Mouse (Mus musculus) forebrain, postnatal 0 days (tissue): ENCODE data around the gene Btbd9. TPM values are rescaled to one million over a fixed set of nuclear protein-coding genes. Genes with fewer than 3 reads are reported as not detected.
A peak's percentile ranks its signal among the peaks of the same experiment; 100 is the strongest.

ENCODE experiments used
- ATAC-seq: fragments of 200-750 bp; cut with Nextera tagmentation; 2 replicates; pipeline ENCODE4 v1.8.0; 2017; ENCODE audit warnings: mild to moderate bottlenecking, moderate library complexity
- DNase-seq: peaks from one replicate; pipeline ENCODE4 v3.0.0-alpha.2; 2015
- H3K27ac ChIP-seq: fragments of 300-500 bp; sonication (generic); 2 replicates; pipeline ENCODE4 v1.5.1; 2014; ENCODE audit warnings: low read depth, mild to moderate bottlenecking, antibody characterized with exemption, low read length, moderate library complexity, mixed read lengths
- H3K27me3 ChIP-seq: fragments of 300-500 bp; sonication (generic); 2 replicates; pipeline ENCODE4 v1.6.1; 2014; ENCODE audit warnings: mild to moderate bottlenecking, low read length, mixed read lengths; ENCODE audit not compliant: insufficient read depth
- H3K36me3 ChIP-seq: fragments of 300-500 bp; sonication (generic); 2 replicates; pipeline ENCODE4 v1.6.1; 2014; ENCODE audit warnings: mild to moderate bottlenecking, moderate library complexity; ENCODE audit not compliant: insufficient read depth
- H3K4me1 ChIP-seq: fragments of 300-500 bp; sonication (generic); 2 replicates; pipeline ENCODE4 v1.6.1; 2014; ENCODE audit warnings: antibody characterized with exemption; ENCODE audit not compliant: insufficient read depth
- H3K4me2 ChIP-seq: fragments of 300-500 bp; sonication (generic); 2 replicates; pipeline ENCODE4 v1.6.1; 2014; ENCODE audit warnings: low read depth, mild to moderate bottlenecking, moderate library complexity
- H3K4me3 ChIP-seq: fragments of 300-500 bp; sonication (generic); 2 replicates; pipeline ENCODE4 v1.5.1; 2014; ENCODE audit warnings: low read depth, low read length, mixed read lengths
- H3K9ac ChIP-seq: fragments of 300-500 bp; sonication (generic); 2 replicates; pipeline ENCODE4 v1.6.1; 2014; ENCODE audit warnings: mild to moderate bottlenecking
- H3K9me3 ChIP-seq: fragments of 300-500 bp; sonication (generic); 2 replicates; pipeline ENCODE4 v1.6.1; 2016; ENCODE audit warnings: low read length
- CTCF ChIP-seq: sonication (generic); IDR thresholded peaks from 2 replicates; pipeline ENCODE4 v1.5.1; 2016; ENCODE audit warnings: antibody characterized with exemption, control low read depth, low read depth
- WGBS: fragments of 180-500 bp; shearing (Covaris S2); extraction: QIAGEN DNeasy Blood & Tissue Kit; methylation state at CpG from one replicate; pipeline ENCODE4 v1.1.7; 2014; 5-methylcytosine and 5-hydroxymethylcytosine counted together
- polyA plus RNA-seq: library from polyadenylated mRNA; unstranded; fragments of >200 nt; fragmentation: Nextera tagmentation; extraction: Ambion mirVana; gene quantifications from 2 replicates; pipeline ENCODE4 v1.2.1, GENCODE M21; 2015
- total RNA-seq: library from RNA; depleted of rRNA; stranded (reverse); fragments of >200 nt; gene quantifications from 2 replicates; pipeline ENCODE4 v1.2.3, GENCODE M21; 2014

Btbd9 gene
- total and polyA plus RNA-seq, 2 experiments from 2014 or later, result 63.6 to 149 TPM

GRCm38 (mm10) chr17:30582313-30582712 lies 6.0 kb upstream of the Btbd9 start:
- no peak overlapping the region for H3K27ac ChIP-seq
- no peaks in the 10 kb centered on the region for H3K4me1 ChIP-seq
- no peak for TF ChIP-seq CTCF
- no peaks in the 10 kb centered on the region for H3K36me3 ChIP-seq
- no peak for DNase-seq
- H3K4me2 ChIP-seq, result no peak overlapping the region
- ATAC-seq, result no peak
- no peak overlapping the region for H3K9ac ChIP-seq
- H3K9me3 ChIP-seq, result no peaks in the 10 kb centered on the region
- H3K27me3 ChIP-seq, result no peaks in the 10 kb centered on the region
- 88% methylated on average over 3 of the region's 3 CpGs for WGBS
- H3K4me3 ChIP-seq, result no peak overlapping the region

- no peaks in the 10 kb centered on the region for H3K36me3 ChIP-seq
- WGBS, result 83% methylated on average over 6 of the region's 6 CpGs
- no peak overlapping the region for H3K4me2 ChIP-seq
- H3K4me1 ChIP-seq, result peaks cover 7% of the 10 kb centered on the region
- no peak for TF ChIP-seq CTCF
- no peak overlapping the region for H3K27ac ChIP-seq
- no peak overlapping the region for H3K9ac ChIP-seq
- no peaks in the 10 kb centered on the region for H3K27me3 ChIP-seq
- H3K9me3 ChIP-seq, result no peaks in the 10 kb centered on the region
- no peak for ATAC-seq
- no peak overlapping the region for H3K4me3 ChIP-seq
- no peak for DNase-seq
Measured at GRCm38 (mm10) chr17:30581201-30581600, 4.9 kb upstream of the Btbd9 start.

- TF ChIP-seq CTCF, result no peak
- peaks cover 7% of the 10 kb centered on the region for H3K4me1 ChIP-seq
- H3K9me3 ChIP-seq, result no peaks in the 10 kb centered on the region
- H3K36me3 ChIP-seq, result no peaks in the 10 kb centered on the region
- WGBS, result 64% methylated on average over 1 of the region's 1 CpGs
- H3K27me3 ChIP-seq, result no peaks in the 10 kb centered on the region
- no peak overlapping the region for H3K27ac ChIP-seq
- H3K9ac ChIP-seq, result no peak overlapping the region
- ATAC-seq, result no peak
- no peak overlapping the region for H3K4me2 ChIP-seq
- no peak for DNase-seq
- no peak overlapping the region for H3K4me3 ChIP-seq
Measured at GRCm38 (mm10) chr17:30580781-30581180, 4.5 kb upstream of the Btbd9 start.

GRCm38 (mm10) chr17:30576946-30577345 lies 658 bp upstream of the Btbd9 start:
- no peak for TF ChIP-seq CTCF
- ATAC-seq (no peak), DNase-seq (no peak)
- H3K9ac ChIP-seq, result peak overlapping the region; percentile 73
- H3K36me3 ChIP-seq, result no peaks in the 10 kb centered on the region
- peak overlapping the region; percentile 77 for H3K4me2 ChIP-seq
- H3K4me3 ChIP-seq, result peak overlapping the region; percentile 79
- H3K9me3 ChIP-seq, result no peaks in the 10 kb centered on the region
- no peaks in the 10 kb centered on the region for H3K27me3 ChIP-seq
- WGBS, result 65% methylated on average over 12 of the region's 12 CpGs
- H3K27ac ChIP-seq, result peak overlapping the region; percentile 93
- peaks cover 19% of the 10 kb centered on the region for H3K4me1 ChIP-seq

- peak overlapping the region; percentile 73 for H3K9ac ChIP-seq
- peaks cover 19% of the 10 kb centered on the region for H3K4me1 ChIP-seq
- no peaks in the 10 kb centered on the region for H3K36me3 ChIP-seq
- H3K27ac ChIP-seq, result peak overlapping the region; percentile 93
- H3K4me2 ChIP-seq, result peak overlapping the region; percentile 77
- H3K4me3 ChIP-seq, result peak overlapping the region; percentile 79
- 3% methylated on average over 35 of the region's 35 CpGs for WGBS
- H3K27me3 ChIP-seq, result no peaks in the 10 kb centered on the region
- H3K9me3 ChIP-seq, result no peaks in the 10 kb centered on the region
- ATAC-seq (no peak; the same call in 1 of the 2 replicates), DNase-seq (peak; percentile 67)
- TF ChIP-seq CTCF, result no peak
Measured at GRCm38 (mm10) chr17:30575121-30575904, 975 bp downstream of the Btbd9 start.

- ATAC-seq (no peak), DNase-seq (no peak)
- peak overlapping the region; percentile 77 for H3K4me2 ChIP-seq
- peaks cover 19% of the 10 kb centered on the region for H3K4me1 ChIP-seq
- no peaks in the 10 kb centered on the region for H3K36me3 ChIP-seq
- no peak overlapping the region for H3K27ac ChIP-seq
- peak overlapping the region; percentile 73 for H3K9ac ChIP-seq
- peak overlapping the region; percentile 79 for H3K4me3 ChIP-seq
- no peaks in the 10 kb centered on the region for H3K9me3 ChIP-seq
- H3K27me3 ChIP-seq, result no peaks in the 10 kb centered on the region
- no peak for TF ChIP-seq CTCF
- WGBS, result 71% methylated on average over 8 of the region's 8 CpGs
Measured at GRCm38 (mm10) chr17:30574783-30575075, 1.6 kb downstream of the Btbd9 start.

GRCm38 (mm10) chr17:30573990-30574782 lies 2.1 kb downstream of the Btbd9 start:
- Histone ChIP-seq H3K27me3 (no peaks in the 10 kb centered on the region), H3K4me3 (no peak overlapping the region), H3K27ac (no peak overlapping the region), H3K9me3 (no peaks in the 10 kb centered on the region), H3K9ac (no peak overlapping the region), H3K4me1 (peaks cover 19% of the 10 kb centered on the region), H3K4me2 (peak overlapping the region; percentile 77), H3K36me3 (no peaks in the 10 kb centered on the region)
- no peak for TF ChIP-seq CTCF
- 78% methylated on average over 8 of the region's 8 CpGs for WGBS
- no peak for DNase-seq
- no peak for ATAC-seq
